Mouse (Mus musculus) lung, adult 2 months (tissue): Measurements from ENCODE around the gene Adamts17. TPM values are rescaled to one million over a fixed set of nuclear protein-coding genes. Genes with fewer than 3 reads are reported as not detected.

Experiments
- DNase-seq: peaks from one replicate; pipeline ENCODE4 v3.0.0; 2022
- H3K4me1 ChIP-seq: fragments of 200-500 bp; 2 replicates; pipeline ENCODE4 v1.6.1; 2011; ENCODE audit warnings: low read length; ENCODE audit not compliant: control insufficient read depth, insufficient read depth
- H3K4me3 ChIP-seq: fragments of 200-500 bp; replicated peaks from 2 replicates; pipeline ENCODE3; 2011; ENCODE audit warnings: low read depth, mild to moderate bottlenecking, control low read depth, low read length; ENCODE audit errors: extremely low read depth
- CTCF ChIP-seq: fragments of 200-500 bp; IDR thresholded peaks from 2 replicates; pipeline ENCODE4 v1.5.1; 2011; ENCODE audit warnings: mild to moderate bottlenecking, low read length, control low read depth; ENCODE audit not compliant: insufficient read depth
- POLR2A ChIP-seq: fragments of 200-500 bp; IDR thresholded peaks from 2 replicates; pipeline ENCODE4 v1.6.1; 2011; ENCODE audit warnings: low read depth, mild to moderate bottlenecking, control low read depth, low read length, borderline replicate concordance; ENCODE audit errors: extremely low read depth
- WGBS: fragments of 180-500 bp; shearing (Covaris S2); methylation state at CpG from one replicate; pipeline ENCODE4 v1.1.7; 2018; 5-methylcytosine and 5-hydroxymethylcytosine counted together
- polyA plus RNA-seq: library from polyadenylated mRNA; depleted of rRNA; stranded (reverse); fragments of >200 nt; gene quantifications from 2 replicates; pipeline ENCODE4 v1.2.3, GENCODE M21; 2012

Gene Adamts17
- polyA plus RNA-seq, 1 experiment, result 7.2 TPM

DNA sequence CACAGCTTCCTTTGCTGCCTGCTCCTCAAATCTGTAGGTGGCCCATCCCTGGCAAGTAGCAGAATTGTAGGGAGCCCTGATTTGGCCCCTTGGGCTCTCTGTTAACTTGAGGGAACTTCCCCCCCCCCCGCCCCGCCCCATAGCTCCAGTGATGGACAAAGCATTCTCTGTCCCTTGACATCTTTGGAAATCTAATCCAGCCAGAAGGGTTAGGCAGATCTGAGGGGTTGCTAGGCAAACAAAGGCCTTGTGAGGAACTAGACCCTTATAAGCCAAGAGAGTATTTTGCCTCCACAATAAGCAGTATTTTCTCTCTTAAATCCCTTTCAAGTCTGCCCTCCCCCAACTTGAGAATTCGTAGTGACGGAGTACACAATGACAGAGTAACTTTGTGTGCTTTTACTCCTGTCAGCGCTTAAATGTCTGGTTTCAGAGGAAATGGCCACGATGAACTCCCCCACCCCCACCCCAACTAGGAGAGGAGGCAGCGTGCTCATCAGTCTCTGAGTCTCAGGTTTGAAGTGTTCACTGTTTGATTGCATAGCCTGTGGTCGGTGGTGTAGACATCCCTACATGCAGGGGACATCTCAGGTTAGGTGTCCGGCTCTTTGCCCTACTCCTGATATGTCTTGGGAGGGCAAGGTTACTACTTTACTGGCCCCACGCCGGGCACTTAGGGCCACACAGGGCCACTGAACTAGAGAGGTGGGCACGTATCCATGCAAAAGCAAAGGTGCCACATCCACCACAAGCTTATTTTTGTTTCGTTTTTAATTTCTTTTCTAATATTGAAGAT, 99.7 kb downstream of the Adamts17 start:
- no peak for DNase-seq
- WGBS, result 74% methylated on average over 13 of the region's 13 CpGs
- TF ChIP-seq CTCF (no peak), POLR2A (no peak)
- Histone ChIP-seq H3K4me1 (no peaks in the 10 kb centered on the region), H3K4me3 (no peak overlapping the region)

DNA sequence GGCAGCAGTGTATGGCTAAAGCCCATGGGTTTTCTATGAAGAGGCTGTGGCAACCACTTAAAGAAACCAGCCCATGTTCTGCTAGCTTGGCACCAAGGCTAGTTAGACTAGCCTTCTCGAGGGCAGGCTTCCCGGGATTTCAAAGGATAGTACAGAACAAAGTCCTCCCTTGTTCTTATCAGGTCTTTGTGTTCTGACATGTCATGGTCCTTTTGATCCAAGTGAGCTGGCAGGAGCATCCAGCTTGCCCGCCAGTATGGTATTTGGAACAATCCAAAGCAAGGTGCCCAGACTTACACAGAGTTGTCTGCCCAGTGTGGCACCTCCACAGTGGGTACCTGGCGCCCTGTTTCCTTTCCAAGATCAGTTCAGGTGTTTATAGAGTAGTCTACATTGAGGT, 101.2 kb downstream of the Adamts17 start:
- TF ChIP-seq POLR2A, result no peak
- TF ChIP-seq CTCF, result no peak
- no peak for DNase-seq
- 76% methylated on average over 4 of the region's 4 CpGs for WGBS
- H3K4me3 ChIP-seq, result no peak overlapping the region
- H3K4me1 ChIP-seq, result no peaks in the 10 kb centered on the region

DNA sequence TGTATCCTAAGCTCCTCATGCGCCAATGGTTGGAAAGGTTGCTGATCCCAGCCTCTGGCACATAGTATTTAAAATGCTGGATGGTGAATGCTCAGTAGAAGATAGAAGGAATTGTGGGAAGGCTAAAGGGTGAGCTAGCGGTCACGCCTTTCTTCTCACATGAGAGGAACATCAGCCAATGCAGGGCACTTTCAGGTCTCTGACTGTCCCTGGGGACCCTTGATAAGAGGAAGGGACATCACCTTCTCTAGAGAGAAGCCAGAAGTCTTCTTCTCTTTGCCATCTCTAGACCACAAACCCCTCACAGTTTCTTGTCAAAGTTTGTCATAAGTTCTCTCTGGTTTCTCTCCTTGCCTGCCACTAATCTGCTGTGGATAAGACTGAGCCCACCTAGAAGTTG, 109.5 kb downstream of the Adamts17 start:
- Histone ChIP-seq H3K4me3 (no peak overlapping the region), H3K4me1 (no peaks in the 10 kb centered on the region)
- 94% methylated on average over 3 of the region's 3 CpGs for WGBS
- no peak for DNase-seq
- TF ChIP-seq POLR2A, result no peak
- TF ChIP-seq CTCF, result no peak

DNA sequence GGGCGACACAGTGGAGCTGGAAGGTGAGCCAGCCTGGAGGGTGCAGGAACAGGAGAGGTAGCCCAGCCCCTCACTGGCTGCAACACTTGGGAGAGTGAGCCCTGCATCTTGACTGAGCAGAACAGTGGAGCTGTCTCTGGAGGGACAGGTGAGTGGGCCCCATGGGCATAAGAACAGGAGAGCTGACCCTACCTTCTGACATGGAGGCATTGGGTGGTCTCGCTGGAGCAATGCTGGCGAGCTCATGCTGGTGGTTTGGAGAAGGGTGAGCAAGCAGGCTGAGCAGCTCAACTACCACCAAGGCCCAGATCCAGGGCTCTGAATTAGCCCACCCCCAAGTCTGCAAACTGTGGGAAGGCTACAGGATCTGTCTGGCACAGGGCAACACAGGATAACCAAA, 113.4 kb downstream of the Adamts17 start:
- no peak for DNase-seq
- Histone ChIP-seq H3K4me1 (peaks cover 8% of the 10 kb centered on the region), H3K4me3 (no peak overlapping the region)
- no peak for TF ChIP-seq POLR2A
- TF ChIP-seq CTCF, result no peak
- 90% methylated on average over 3 of the region's 3 CpGs for WGBS

DNA sequence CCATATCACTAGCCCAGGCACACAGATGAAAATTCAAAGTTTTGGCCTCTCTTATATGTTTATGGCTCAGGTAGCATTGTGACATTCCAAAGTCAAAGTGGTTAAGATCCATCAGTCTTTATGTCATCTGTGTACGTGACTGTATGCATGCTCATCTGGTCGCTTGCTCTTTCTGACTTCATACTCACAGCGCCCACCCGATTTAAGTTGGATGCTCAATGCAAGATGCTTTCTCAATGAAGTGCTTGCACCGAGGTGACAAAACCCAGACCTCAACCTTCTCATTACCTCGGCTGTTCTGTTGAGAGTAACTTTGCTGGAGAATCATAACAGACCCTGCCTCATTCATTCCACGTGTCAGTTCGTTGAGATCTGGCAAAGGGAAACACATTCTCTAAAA, 114.5 kb downstream of the Adamts17 start:
- TF ChIP-seq POLR2A (no peak), CTCF (no peak)

DNA sequence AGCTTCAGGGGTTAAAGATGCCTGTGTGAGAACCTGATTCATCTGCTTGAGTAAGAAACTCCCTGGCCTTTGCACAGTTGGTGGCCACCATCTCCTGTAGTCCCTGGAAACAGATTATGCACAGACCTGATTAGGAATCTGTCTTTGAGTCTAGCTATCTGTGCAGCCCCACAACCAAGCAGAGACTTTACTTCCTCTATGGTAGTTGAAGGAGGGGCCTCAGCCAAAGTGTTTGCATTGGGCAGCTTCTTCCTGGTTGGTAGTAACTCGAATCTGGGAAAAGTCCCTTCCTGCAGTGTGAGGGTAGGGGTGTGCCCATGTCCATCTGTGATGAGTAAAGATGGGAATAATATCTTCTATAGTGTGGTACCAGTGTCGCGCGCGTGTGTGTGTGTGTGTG, 115.2 kb downstream of the Adamts17 start:
- DNase-seq, result no peak
- WGBS, result 80% methylated on average over 5 of the region's 5 CpGs
- Histone ChIP-seq H3K4me1 (peaks cover 8% of the 10 kb centered on the region), H3K4me3 (no peak overlapping the region)
- TF ChIP-seq CTCF (no peak), POLR2A (no peak)

More for the DNA sequence above, 114.5 kb downstream of the Adamts17 start:
- Histone ChIP-seq H3K4me1 (peaks cover 8% of the 10 kb centered on the region), H3K4me3 (no peak overlapping the region)
- no peak for DNase-seq
- WGBS, result 74% methylated on average over 8 of the region's 8 CpGs

DNA sequence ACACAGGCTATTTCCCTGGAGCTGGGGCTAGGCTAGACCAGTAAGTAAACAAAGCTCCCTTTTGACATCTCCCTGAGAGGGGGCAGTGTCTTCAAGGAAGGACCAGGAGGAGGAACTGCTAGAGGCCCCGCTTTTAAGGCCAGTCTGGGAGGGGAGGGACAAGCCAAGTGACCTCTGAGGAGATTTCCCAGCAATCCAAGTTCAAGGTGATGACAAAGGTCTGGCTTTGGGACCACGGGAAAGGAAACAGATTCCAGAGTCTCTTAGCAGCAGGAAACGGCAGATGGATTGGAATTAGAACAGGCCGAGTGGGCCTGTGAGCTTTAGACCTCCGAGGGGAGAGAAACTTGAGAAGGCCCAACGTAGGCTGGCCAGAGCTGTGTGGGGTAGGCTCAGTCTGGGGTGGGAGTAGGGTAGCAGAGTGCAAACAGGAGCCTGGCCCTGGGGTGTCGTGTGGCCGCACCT, 116.0 kb downstream of the Adamts17 start:
- H3K4me3 ChIP-seq, result no peak overlapping the region
- TF ChIP-seq POLR2A, result no peak
- TF ChIP-seq CTCF, result no peak
- WGBS, result 23% methylated on average over 8 of the region's 8 CpGs
- no peak for DNase-seq
- peaks cover 8% of the 10 kb centered on the region for H3K4me1 ChIP-seq

DNA sequence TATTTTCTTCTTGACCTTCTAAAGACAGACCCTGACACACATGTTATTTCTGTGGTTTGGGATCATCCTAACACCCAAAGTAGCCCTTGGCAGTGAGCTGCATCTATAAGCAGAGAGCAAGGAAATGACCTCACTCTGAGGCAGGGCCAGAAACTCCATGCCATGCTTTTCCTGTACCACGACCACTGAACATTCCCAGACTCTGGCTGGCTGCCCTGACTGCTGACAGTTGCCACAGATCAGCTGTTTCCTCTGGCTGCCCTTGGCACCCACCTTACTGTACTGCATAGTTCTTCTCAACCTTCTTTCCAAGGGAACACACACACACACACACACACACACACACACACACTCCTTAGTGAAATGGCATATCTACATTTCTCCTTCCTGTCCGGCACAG, 116.4 kb downstream of the Adamts17 start:
- WGBS, result 29% methylated on average over 2 of the region's 2 CpGs
- H3K4me3 ChIP-seq, result no peak overlapping the region
- DNase-seq, result no peak

DNA sequence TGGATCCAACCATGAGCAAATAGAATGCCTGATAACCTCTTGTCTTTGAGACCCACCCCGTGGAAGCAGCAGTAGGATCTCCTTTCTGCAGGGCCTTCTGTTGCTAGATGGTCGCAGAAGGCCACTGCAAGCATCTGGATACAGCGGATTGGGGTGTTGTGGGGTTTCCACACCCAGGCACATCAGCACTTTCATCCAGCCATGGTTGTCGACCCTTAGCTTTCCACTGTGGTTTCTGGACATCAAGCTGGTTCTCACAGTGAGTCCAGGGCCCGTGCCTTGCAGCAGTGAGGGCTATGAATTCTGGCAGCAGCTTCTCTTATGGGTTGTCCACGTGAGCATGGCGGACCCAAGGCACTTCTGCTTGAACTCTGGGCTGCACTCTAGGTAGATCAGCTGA, 118.2 kb downstream of the Adamts17 start:
- 94% methylated on average over 7 of the region's 7 CpGs for WGBS
- DNase-seq, result no peak
- Histone ChIP-seq H3K4me1 (peaks cover 12% of the 10 kb centered on the region), H3K4me3 (no peak overlapping the region)
- TF ChIP-seq POLR2A, result no peak
- no peak for TF ChIP-seq CTCF

More for the DNA sequence above, 116.4 kb downstream of the Adamts17 start:
- TF ChIP-seq CTCF (no peak), POLR2A (no peak)
- peaks cover 12% of the 10 kb centered on the region for H3K4me1 ChIP-seq

DNA sequence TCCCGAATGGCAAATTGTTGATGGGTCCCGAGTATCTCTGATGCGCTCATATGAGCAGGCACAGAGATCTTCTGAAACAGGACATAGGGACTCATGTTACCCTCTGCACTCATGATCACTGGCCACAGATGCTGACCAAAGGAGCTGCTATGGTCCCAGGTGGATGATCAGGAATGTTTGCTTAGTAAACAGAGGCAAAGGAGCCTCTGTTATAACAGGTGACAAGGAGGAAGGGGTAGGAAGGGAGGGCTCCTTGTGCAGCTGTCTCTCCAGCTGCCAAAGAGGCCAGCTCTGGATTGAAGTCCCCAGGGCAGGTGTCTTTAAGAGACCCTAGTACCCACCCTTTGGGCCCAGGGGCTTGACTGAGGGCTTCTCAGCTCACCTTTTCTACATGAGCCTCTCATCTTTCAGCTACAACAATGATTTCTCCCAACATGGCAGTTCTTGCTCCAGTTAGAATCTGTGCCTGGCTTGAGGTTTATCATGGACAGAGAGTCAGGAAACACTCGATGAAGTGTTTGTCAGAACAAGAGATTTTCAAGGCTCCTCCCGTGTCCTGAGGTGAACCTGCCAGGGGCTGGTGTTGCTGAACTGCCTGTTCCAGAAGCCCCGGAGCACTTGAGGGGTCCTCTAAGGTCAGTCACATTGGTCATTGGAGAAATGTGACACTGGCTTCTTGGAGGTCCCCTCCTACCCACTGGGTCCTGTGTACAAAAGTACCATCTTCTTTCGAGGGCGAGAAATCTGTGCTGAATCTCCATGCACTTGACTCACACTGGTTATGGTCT, 120.9 kb downstream of the Adamts17 start:
- 47% methylated on average over 8 of the region's 8 CpGs for WGBS
- H3K4me3 ChIP-seq, result no peak overlapping the region
- no peak for TF ChIP-seq POLR2A
- TF ChIP-seq CTCF, result no peak
- H3K4me1 ChIP-seq, result peaks cover 12% of the 10 kb centered on the region
- DNase-seq, result no peak
